Mouse (Mus musculus): ENCODE data around the gene Kat6b. TPM values are rescaled to one million over a fixed set of nuclear protein-coding genes. Genes with fewer than 3 reads are reported as not detected.

Kat6b gene
- polyA plus RNA-seq, 1 experiment from 2014 or later, result 7.1 TPM

DNA sequence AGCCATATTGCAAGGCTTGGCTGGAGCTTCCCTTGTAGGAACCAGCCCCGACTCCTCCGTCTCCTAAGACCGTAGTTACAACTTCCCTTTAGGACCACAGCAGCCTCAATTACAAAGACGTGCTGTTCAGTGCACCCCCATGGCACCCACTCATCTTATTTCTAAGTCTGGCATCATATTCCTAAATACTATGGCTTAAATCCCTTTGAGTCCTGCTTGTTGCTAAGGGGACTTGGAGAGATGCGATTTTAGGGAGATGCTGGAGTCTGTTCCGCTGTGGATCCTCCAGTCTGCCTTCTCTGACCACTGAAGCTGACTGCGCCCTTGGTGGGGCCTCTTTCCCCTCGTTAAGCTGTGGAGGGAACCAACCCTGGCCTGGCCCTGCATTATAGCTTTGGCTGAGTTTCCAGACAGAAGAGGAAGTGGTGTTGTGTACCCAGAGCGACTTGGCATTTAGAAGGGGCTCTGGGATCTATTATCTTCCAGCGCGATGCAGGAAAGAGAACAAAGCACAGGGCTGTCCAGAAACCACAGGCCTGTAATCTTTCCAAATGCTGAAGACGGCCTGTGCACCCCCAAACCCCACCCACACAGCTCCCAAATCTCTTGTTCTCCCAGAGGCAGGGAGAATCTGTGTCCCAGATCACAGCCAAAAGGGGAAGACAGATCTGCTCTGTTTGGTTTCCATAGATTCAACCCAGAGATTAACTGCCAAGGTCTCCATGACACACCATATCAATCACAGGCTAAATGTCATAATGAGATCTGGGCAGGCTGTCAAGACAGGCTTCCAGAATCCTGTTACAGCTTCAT, 225.7 kb downstream of the Kat6b start:
- Histone ChIP-seq H3K36me3 (ENCODE audit: control insufficient read depth, insufficient read depth, low read length) (no peaks in the 10 kb centered on the region), H3K4me1 (ENCODE audit: control insufficient read depth, insufficient read depth, low read length) (peaks cover 4% of the 10 kb centered on the region; the same call in 1 of the 2 replicates), H3K4me3 (ENCODE audit: low read length) (no peak overlapping the region), H3K27me3 (replicated peaks; ENCODE audit: control insufficient read depth, insufficient read depth, low read length) (no peaks in the 10 kb centered on the region), H3K9me3 (ENCODE audit: control insufficient read depth, low read length) (no peaks in the 10 kb centered on the region), H3K27ac (ENCODE audit: low read length) (peak overlapping the region; percentile 9), H3K9ac (ENCODE audit: low read depth, low read length) (no peak overlapping the region), H3K4me2 (ENCODE audit: low read depth, low read length) (no peak overlapping the region)
- 57% methylated on average over 12 of the region's 12 CpGs for WGBS
- ATAC-seq, result peak; percentile 56

GRCm38 (mm10) chr14:21709545-21709944, 228.3 kb downstream of the Kat6b start:
- Histone ChIP-seq H3K4me1 (ENCODE audit: control insufficient read depth, insufficient read depth, low read length) (peaks cover 4% of the 10 kb centered on the region; the same call in 1 of the 2 replicates), H3K27ac (ENCODE audit: low read length) (no peak overlapping the region), H3K4me3 (ENCODE audit: low read length) (no peak overlapping the region), H3K9ac (ENCODE audit: low read depth, low read length) (no peak overlapping the region), H3K27me3 (replicated peaks; ENCODE audit: control insufficient read depth, insufficient read depth, low read length) (no peaks in the 10 kb centered on the region), H3K9me3 (ENCODE audit: control insufficient read depth, low read length) (no peaks in the 10 kb centered on the region), H3K36me3 (ENCODE audit: control insufficient read depth, insufficient read depth, low read length) (no peaks in the 10 kb centered on the region), H3K4me2 (ENCODE audit: low read depth, low read length) (no peak overlapping the region)
- ATAC-seq, result no peak
- 60% methylated on average over 2 of the region's 2 CpGs for WGBS

GRCm38 (mm10) chr14:21711231-21711630, 230.0 kb downstream of the Kat6b start:
- no peak for ATAC-seq

DNA sequence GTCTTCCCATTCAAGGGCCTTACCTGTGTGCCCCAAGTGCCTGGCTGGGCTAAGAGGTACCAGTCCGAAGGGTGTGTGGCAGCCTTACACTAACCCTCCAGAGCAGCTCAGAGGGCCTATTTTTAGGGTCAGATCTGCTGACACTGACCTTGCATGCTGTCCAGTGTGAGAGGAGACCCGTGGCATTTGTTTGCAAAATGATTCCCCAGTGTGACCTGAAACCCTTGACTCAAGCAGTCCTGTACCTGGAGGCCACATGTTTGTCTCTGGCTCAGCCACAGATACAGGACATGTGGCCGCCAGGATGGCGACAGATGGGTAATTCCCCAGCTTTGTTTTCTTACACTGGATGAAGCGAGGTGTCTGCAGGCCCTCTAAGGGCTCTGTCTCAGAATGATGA, 233.3 kb downstream of the Kat6b start, which contains the start of gene Dupd1:
TSS of gene Dupd1 (minus strand) at position 91 of the 400 bp plus-strand sequence.
- WGBS, result 74% methylated on average over 5 of the region's 5 CpGs
- H3K36me3 ChIP-seq (ENCODE audit: control insufficient read depth, insufficient read depth, low read length), result no peaks in the 10 kb centered on the region
- H3K9ac ChIP-seq (ENCODE audit: low read depth, low read length), result no peak within 1 kb of the TSS
- no peaks in the 10 kb centered on the region for H3K9me3 ChIP-seq (ENCODE audit: control insufficient read depth, low read length)
- H3K27ac ChIP-seq (ENCODE audit: low read length), result no peak within 1 kb of the TSS
- no peak within 1 kb of the TSS for H3K4me2 ChIP-seq (ENCODE audit: low read depth, low read length)
- ATAC-seq, result no peak
- no peaks in the 10 kb centered on the region for H3K27me3 ChIP-seq (replicated peaks; ENCODE audit: control insufficient read depth, insufficient read depth, low read length)
- H3K4me1 ChIP-seq (ENCODE audit: control insufficient read depth, insufficient read depth, low read length), result no peaks in the 10 kb centered on the region
- no peak within 1 kb of the TSS for H3K4me3 ChIP-seq (ENCODE audit: low read length)

More at GRCm38 (mm10) chr14:21711231-21711630, 230.0 kb downstream of the Kat6b start:
- 56% methylated on average over 2 of the region's 2 CpGs for WGBS
- H3K4me2 ChIP-seq (ENCODE audit: low read depth, low read length), result no peak overlapping the region
- H3K4me1 ChIP-seq (ENCODE audit: control insufficient read depth, insufficient read depth, low read length), result peaks cover 4% of the 10 kb centered on the region; the same call in 1 of the 2 replicates
- no peak overlapping the region for H3K4me3 ChIP-seq (ENCODE audit: low read length)
- no peak overlapping the region for H3K27ac ChIP-seq (ENCODE audit: low read length)
- H3K9ac ChIP-seq (ENCODE audit: low read depth, low read length), result no peak overlapping the region
- no peaks in the 10 kb centered on the region for H3K36me3 ChIP-seq (ENCODE audit: control insufficient read depth, insufficient read depth, low read length)
- no peaks in the 10 kb centered on the region for H3K9me3 ChIP-seq (ENCODE audit: control insufficient read depth, low read length)
- H3K27me3 ChIP-seq (replicated peaks; ENCODE audit: control insufficient read depth, insufficient read depth, low read length), result no peaks in the 10 kb centered on the region

DNA sequence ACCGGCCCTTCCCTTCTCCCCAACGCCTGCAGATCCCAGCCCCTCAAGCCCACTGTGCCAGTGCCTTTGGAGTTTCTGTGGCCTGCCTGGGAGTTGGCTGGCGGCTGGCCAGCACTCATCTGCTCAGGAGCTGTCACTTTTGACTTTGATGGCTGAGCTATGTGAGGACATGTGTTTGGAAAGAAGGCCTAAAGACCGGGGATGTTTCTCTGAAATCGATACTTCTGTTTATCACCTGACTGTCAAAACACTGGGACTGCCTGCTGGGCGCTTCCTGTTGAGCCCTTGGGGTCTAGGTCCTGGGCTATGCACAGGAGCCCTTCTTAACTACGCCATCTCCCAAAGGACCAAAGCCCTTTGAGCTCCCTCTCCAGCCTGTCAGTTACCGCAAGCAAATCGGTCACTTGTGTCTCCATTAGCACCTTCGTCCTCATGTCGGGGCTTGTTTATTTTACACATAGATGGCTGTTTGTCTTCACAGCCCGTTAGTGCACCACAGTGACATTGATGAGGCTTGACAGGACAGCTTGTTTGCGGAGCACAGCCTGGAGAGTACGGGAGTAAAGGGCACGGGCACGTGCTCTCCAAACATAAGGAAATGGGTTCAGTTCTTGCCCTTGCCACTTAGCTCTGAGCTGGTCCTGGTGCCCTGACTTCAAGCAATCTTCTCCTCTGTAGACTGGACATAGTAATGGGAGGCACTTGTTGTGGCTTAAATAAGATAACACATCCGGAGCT, 238.6 kb downstream of the Kat6b start:
- no peaks in the 10 kb centered on the region for H3K36me3 ChIP-seq (ENCODE audit: control insufficient read depth, insufficient read depth, low read length)
- H3K4me1 ChIP-seq (ENCODE audit: control insufficient read depth, insufficient read depth, low read length), result no peaks in the 10 kb centered on the region
- no peak overlapping the region for H3K27ac ChIP-seq (ENCODE audit: low read length)
- no peaks in the 10 kb centered on the region for H3K27me3 ChIP-seq (replicated peaks; ENCODE audit: control insufficient read depth, insufficient read depth, low read length)
- no peaks in the 10 kb centered on the region for H3K9me3 ChIP-seq (ENCODE audit: control insufficient read depth, low read length)
- no peak overlapping the region for H3K4me2 ChIP-seq (ENCODE audit: low read depth, low read length)
- no peak for ATAC-seq
- WGBS, result 33% methylated on average over 17 of the region's 17 CpGs
- no peak overlapping the region for H3K4me3 ChIP-seq (ENCODE audit: low read length)
- no peak overlapping the region for H3K9ac ChIP-seq (ENCODE audit: low read depth, low read length)

DNA sequence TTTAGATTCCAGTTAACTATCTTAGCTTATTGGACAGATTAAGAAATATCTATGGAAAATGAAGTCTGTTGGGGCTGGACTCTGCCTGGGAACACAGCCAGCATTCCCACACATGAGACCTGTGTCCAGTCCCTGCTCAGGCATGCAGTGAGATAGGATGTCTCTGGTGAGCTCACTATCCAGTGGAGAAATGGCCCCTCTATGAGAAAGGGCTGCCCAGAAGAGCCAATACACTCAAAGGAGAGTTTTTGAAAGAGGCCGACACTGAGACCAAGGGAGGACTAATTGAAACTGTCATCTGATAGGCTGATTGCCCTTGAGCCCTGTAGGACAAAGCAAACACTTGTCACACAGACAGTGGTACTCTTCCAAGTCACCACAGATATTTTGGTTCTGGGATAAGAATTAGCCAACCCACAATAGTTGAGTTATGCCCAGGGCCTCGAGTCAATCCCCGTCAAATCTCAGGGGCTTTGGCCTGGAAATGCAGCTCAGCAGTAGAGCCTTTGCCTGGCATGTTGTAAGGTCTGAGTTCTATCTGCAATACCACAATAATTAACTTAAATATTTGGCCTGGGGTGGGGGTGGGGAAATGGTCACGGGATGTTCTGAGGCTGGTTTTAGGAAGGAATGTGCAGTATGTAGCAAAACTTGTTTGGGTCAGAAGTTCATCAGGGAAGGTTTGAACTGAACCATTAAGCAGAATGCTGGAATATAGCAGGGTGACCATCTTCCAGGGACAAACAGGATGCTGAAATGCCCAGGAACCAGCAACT, 239.4 kb downstream of the Kat6b start:
- Histone ChIP-seq H3K36me3 (ENCODE audit: control insufficient read depth, insufficient read depth, low read length) (no peaks in the 10 kb centered on the region), H3K4me1 (ENCODE audit: control insufficient read depth, insufficient read depth, low read length) (no peaks in the 10 kb centered on the region), H3K27ac (ENCODE audit: low read length) (no peak overlapping the region), H3K27me3 (replicated peaks; ENCODE audit: control insufficient read depth, insufficient read depth, low read length) (no peaks in the 10 kb centered on the region), H3K9ac (ENCODE audit: low read depth, low read length) (no peak overlapping the region), H3K4me3 (ENCODE audit: low read length) (no peak overlapping the region), H3K4me2 (ENCODE audit: low read depth, low read length) (no peak overlapping the region), H3K9me3 (ENCODE audit: control insufficient read depth, low read length) (no peaks in the 10 kb centered on the region)
- 74% methylated on average over 4 of the region's 4 CpGs for WGBS
- ATAC-seq, result no peak

Other genes with a start within 250 kb of the Kat6b start
- gene Dupd1, start 233.1 kb downstream of the Kat6b start, polyA plus RNA-seq (2015; fragmentation: Nextera tagmentation; extraction: Ambion mirVana), result not detected in 2 replicates